Mouse (Mus musculus): Measurements from ENCODE around the gene Gm49395. TPM values are rescaled to one million over a fixed set of nuclear protein-coding genes. Genes with fewer than 3 reads are reported as not detected.

The Gm49395 gene
- polyA plus RNA-seq, 1 experiment from 2014 or later: 15.3 TPM

- Histone ChIP-seq H3K4me2 (ENCODE audit: low read length) (no peak overlapping the region), H3K9me3 (replicated peaks; ENCODE audit: low read length) (no peaks in the 10 kb centered on the region), H3K4me1 (replicated peaks; ENCODE audit: insufficient read depth, low read length) (no peaks in the 10 kb centered on the region), H3K4me3 (replicated peaks; ENCODE audit: low read depth, low read length) (no peak overlapping the region), H3K27ac (no peak overlapping the region), H3K27me3 (ENCODE audit: insufficient read depth, low read length) (no peaks in the 10 kb centered on the region), H3K36me3 (ENCODE audit: insufficient read depth, low read length) (no peaks in the 10 kb centered on the region), H3K9ac (ENCODE audit: low read depth, low read length) (no peak overlapping the region)
- TF ChIP-seq CTCF (IDR thresholded peaks at IDR 0.05; ENCODE audit: low read depth): no peak
- DNase-seq (ENCODE audit: low spot score): no peak
- WGBS: 71% methylated on average over 3 of the region's 3 CpGs
- no peak for ATAC-seq (replicated peaks; ENCODE audit: low FRiP score, low read depth)
These were observed 76.3 kb downstream of the Gm49395 start for GRCm38 (mm10) chr13:115025394-115025793.

GRCm38 (mm10) chr13:115022117-115022787 is 79.5 kb downstream of the Gm49395 start:
- Histone ChIP-seq H3K4me1 (replicated peaks; ENCODE audit: insufficient read depth, low read length) (no peaks in the 10 kb centered on the region), H3K4me2 (ENCODE audit: low read length) (no peak overlapping the region), H3K27me3 (ENCODE audit: insufficient read depth, low read length) (no peaks in the 10 kb centered on the region), H3K27ac (no peak overlapping the region), H3K9me3 (replicated peaks; ENCODE audit: low read length) (no peaks in the 10 kb centered on the region), H3K9ac (ENCODE audit: low read depth, low read length) (no peak overlapping the region), H3K36me3 (ENCODE audit: insufficient read depth, low read length) (no peaks in the 10 kb centered on the region), H3K4me3 (replicated peaks; ENCODE audit: low read depth, low read length) (no peak overlapping the region)
- TF ChIP-seq CTCF (IDR thresholded peaks at IDR 0.05; ENCODE audit: low read depth): no peak
- DNase-seq (ENCODE audit: low spot score) (no peak), ATAC-seq (replicated peaks; ENCODE audit: low FRiP score, low read depth) (no peak)
- 86% methylated on average over 6 of the region's 6 CpGs for WGBS

- no peak for DNase-seq (ENCODE audit: low spot score)
- Histone ChIP-seq H3K9ac (ENCODE audit: low read depth, low read length) (no peak overlapping the region), H3K4me2 (ENCODE audit: low read length) (no peak overlapping the region), H3K4me1 (replicated peaks; ENCODE audit: insufficient read depth, low read length) (no peaks in the 10 kb centered on the region), H3K27ac (no peak overlapping the region), H3K4me3 (replicated peaks; ENCODE audit: low read depth, low read length) (no peak overlapping the region), H3K27me3 (ENCODE audit: insufficient read depth, low read length) (no peaks in the 10 kb centered on the region), H3K9me3 (replicated peaks; ENCODE audit: low read length) (no peaks in the 10 kb centered on the region), H3K36me3 (ENCODE audit: insufficient read depth, low read length) (no peaks in the 10 kb centered on the region)
- WGBS: 73% methylated on average over 10 of the region's 10 CpGs
- no peak for TF ChIP-seq CTCF (IDR thresholded peaks at IDR 0.05; ENCODE audit: low read depth)
- no peak for ATAC-seq (replicated peaks; ENCODE audit: low FRiP score, low read depth)
These were observed 80.3 kb downstream of the Gm49395 start for GRCm38 (mm10) chr13:115021411-115021810.

GRCm38 (mm10) chr13:115020727-115021126 is 81.0 kb downstream of the Gm49395 start:
- WGBS: 98% methylated on average over 4 of the region's 4 CpGs
- no peak for TF ChIP-seq CTCF (IDR thresholded peaks at IDR 0.05; ENCODE audit: low read depth)
- no peak overlapping the region for H3K9ac ChIP-seq (ENCODE audit: low read depth, low read length)
- H3K4me2 ChIP-seq (ENCODE audit: low read length): no peak overlapping the region
- no peaks in the 10 kb centered on the region for H3K36me3 ChIP-seq (ENCODE audit: insufficient read depth, low read length)
- no peak overlapping the region for H3K4me3 ChIP-seq (replicated peaks; ENCODE audit: low read depth, low read length)
- no peaks in the 10 kb centered on the region for H3K9me3 ChIP-seq (replicated peaks; ENCODE audit: low read length)
- no peaks in the 10 kb centered on the region for H3K27me3 ChIP-seq (ENCODE audit: insufficient read depth, low read length)
- H3K27ac ChIP-seq: no peak overlapping the region
- DNase-seq (ENCODE audit: low spot score): no peak
- no peak for ATAC-seq (replicated peaks; ENCODE audit: low FRiP score, low read depth)
- no peaks in the 10 kb centered on the region for H3K4me1 ChIP-seq (replicated peaks; ENCODE audit: insufficient read depth, low read length)

GRCm38 (mm10) chr13:115017545-115017944 is 84.2 kb downstream of the Gm49395 start:
- Histone ChIP-seq H3K27me3 (ENCODE audit: insufficient read depth, low read length) (no peaks in the 10 kb centered on the region), H3K27ac (no peak overlapping the region), H3K4me2 (ENCODE audit: low read length) (no peak overlapping the region), H3K9ac (ENCODE audit: low read depth, low read length) (no peak overlapping the region), H3K36me3 (ENCODE audit: insufficient read depth, low read length) (no peaks in the 10 kb centered on the region), H3K9me3 (replicated peaks; ENCODE audit: low read length) (no peaks in the 10 kb centered on the region), H3K4me1 (replicated peaks; ENCODE audit: insufficient read depth, low read length) (no peaks in the 10 kb centered on the region), H3K4me3 (replicated peaks; ENCODE audit: low read depth, low read length) (no peak overlapping the region)
- 91% methylated on average over 9 of the region's 9 CpGs for WGBS
- ATAC-seq (replicated peaks; ENCODE audit: low FRiP score, low read depth) (no peak), DNase-seq (ENCODE audit: low spot score) (no peak)
- no peak for TF ChIP-seq CTCF (IDR thresholded peaks at IDR 0.05; ENCODE audit: low read depth)

GRCm38 (mm10) chr13:115011547-115011946 is 90.2 kb downstream of the Gm49395 start:
- no peak for TF ChIP-seq CTCF (IDR thresholded peaks at IDR 0.05; ENCODE audit: low read depth)
- Histone ChIP-seq H3K9ac (ENCODE audit: low read depth, low read length) (no peak overlapping the region), H3K36me3 (ENCODE audit: insufficient read depth, low read length) (peaks cover 7% of the 10 kb centered on the region; the same call in 1 of the 2 replicates), H3K27me3 (ENCODE audit: insufficient read depth, low read length) (no peaks in the 10 kb centered on the region), H3K4me1 (replicated peaks; ENCODE audit: insufficient read depth, low read length) (no peaks in the 10 kb centered on the region), H3K4me3 (replicated peaks; ENCODE audit: low read depth, low read length) (no peak overlapping the region), H3K9me3 (replicated peaks; ENCODE audit: low read length) (no peaks in the 10 kb centered on the region), H3K4me2 (ENCODE audit: low read length) (no peak overlapping the region), H3K27ac (no peak overlapping the region)
- DNase-seq (ENCODE audit: low spot score) (no peak), ATAC-seq (replicated peaks; ENCODE audit: low FRiP score, low read depth) (no peak)
- WGBS: 53% methylated on average over 6 of the region's 6 CpGs
